Mouse (Mus musculus) retina, adult 2 months (tissue): Measurements from ENCODE around the gene Gm14391.
"Not testable (repeated sequence)": the region's sequence is repeated elsewhere in the genome, so short reads cannot be mapped to it uniquely, and the experiment has no call there.

ENCODE experiments used
- DNase-seq: peaks from one replicate; pipeline ENCODE4 v3.0.0-alpha.2; 2012; ENCODE audit warnings: low read depth, low spot score

Gm14391 gene

GRCm38 (mm10) chr2:175206732-175207131, at the start of gene Gm14391:
Gm14391 (minus strand) TSS chr2:175206917.
- DNase-seq: not testable (repeated sequence)

DNA sequence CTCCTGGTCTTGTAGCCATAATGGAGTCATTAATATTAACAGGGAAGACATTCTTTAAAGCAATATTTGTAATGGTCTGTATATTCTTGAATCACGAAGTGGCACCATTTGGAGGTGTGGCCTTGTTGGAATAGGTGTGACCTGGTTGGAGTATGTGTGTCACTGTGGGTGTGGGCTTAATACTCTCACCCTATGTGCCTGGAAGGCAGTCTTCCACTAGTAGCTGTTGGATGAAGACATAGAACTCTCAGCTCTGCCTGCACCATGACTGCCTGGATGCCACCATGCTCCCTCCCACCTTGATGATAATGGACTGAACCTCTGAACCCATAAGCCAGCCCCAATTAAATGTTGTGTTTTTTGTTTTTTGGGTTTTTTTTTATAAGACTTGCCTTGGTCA, 27.7 kb downstream of the Gm14391 start:
- not testable (repeated sequence) for DNase-seq

GRCm38 (mm10) chr2:175176312-175176711, 30.4 kb downstream of the Gm14391 start:
- no peak for DNase-seq

- DNase-seq: not testable (repeated sequence)
Observed at GRCm38 (mm10) chr2:175175401-175176180, 31.1 kb downstream of the Gm14391 start, which contains the start of gene Gm14443. Gm14443 (minus strand) TSS chr2:175175871.

DNA sequence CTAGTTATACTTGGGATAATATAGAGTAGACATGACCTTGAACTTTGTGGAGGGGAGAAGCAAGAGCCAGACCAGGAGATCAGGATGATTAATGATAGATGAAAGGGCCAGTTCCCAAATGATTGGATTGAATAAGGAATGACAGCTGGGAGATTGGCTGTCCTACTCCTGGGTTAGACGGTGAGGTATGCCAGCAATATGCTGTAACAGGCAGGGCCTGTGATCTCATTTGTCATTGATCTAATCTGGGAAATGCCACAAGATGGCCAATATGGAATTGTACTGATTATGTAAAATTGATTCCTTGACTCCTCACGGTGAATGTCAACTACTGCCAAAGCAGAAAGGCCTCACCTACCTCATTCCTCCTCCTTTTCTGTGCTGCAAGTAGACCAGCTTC, 32.7 kb downstream of the Gm14391 start:
- DNase-seq: not testable (repeated sequence)

- DNase-seq: not testable (repeated sequence)
Observed at GRCm38 (mm10) chr2:175172906-175173595, 33.7 kb downstream of the Gm14391 start.

DNA sequence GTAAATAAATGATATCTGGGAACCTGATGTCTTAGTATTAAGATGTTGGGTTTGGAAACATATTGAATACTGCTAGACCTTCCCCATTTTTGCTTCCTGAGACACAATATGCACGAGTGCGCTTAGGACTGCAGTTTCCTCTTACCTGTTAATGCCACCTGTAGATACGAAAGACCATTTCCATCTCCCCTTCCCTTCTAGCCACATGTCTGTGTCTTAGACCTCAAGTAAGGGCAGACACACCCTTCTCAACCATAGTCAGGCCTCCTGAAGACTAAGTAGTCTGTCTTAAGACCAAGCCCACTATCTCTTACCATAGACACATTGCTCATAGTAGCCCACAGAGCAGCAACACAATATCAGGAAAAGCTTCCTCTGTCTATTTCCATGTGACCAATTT, 34.6 kb downstream of the Gm14391 start:
- no peak for DNase-seq

DNA sequence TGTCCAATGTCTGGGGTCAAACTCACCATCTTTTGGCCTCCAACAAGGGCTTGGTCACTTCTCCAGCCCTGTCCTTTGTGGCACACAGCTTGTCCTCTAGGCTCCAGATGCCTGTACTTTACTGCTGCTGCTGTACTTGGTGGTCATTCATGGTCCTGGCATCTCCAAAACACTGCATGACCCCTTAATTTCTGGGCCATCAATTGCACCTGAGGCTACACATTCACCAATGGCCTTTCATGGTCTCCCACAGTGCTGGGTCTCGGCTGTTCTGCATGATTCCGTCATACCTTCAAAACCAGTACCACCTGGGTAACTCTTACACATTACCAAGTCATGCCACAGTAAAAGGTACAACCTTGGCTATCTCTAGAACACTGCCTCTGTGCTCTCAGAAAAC, 39.8 kb downstream of the Gm14391 start:
- not testable (repeated sequence) for DNase-seq

GRCm38 (mm10) chr2:175165110-175165509, 41.6 kb downstream of the Gm14391 start:
- DNase-seq: not testable (repeated sequence)

- not testable (repeated sequence) for DNase-seq
Observed at GRCm38 (mm10) chr2:175161438-175161837, 45.3 kb downstream of the Gm14391 start.

- DNase-seq: no peak
Observed at GRCm38 (mm10) chr2:175158642-175159041, 48.1 kb downstream of the Gm14391 start.

DNA sequence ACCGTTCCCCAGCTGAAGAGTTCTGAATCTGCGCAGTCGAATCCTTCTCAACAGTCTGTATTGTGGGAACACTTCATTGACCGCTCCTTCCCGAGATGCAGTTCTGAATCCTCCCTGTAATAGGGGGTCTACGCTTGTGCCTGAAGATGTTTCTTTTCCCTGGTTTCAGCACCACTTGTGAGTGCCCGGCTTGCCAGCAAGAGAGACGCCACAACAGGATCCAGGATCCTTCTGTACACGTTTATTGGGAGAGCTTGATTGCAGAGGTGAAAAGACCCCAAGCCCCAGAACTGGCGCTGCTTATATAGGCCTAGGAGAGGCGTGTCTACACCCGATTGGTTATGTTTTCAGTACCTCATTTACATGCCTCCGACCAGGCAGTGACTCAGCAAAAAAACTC, 50.0 kb downstream of the Gm14391 start:
- DNase-seq: no peak

DNA sequence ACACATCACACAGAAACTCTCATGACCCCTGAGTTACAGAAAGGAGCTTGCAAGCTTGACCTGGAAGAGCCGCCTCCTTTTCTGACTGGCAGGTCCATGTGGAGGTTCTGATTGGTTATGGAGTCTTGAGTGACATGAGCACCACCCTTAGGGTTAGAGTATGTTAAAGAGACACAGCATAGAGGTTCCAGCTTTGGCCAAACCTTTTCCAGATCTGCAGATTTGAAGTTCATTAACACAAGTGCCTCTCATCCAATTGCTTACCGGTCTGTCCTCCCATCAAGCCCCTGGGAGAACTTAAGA, 64.8 kb downstream of the Gm14391 start, which contains the start of gene Gm14399:
Gm14399 (minus strand) TSS at position 20 of the 303 bp plus-strand sequence.
- not testable (repeated sequence) for DNase-seq

- DNase-seq: not testable (repeated sequence)
Observed at GRCm38 (mm10) chr2:175141118-175141992, 65.4 kb downstream of the Gm14391 start.
